Mouse (Mus musculus) thymus, postnatal 4 days (tissue): Measurements from ENCODE around the gene Fbxo8.

ENCODE experiments used
- DNase-seq: peaks from one replicate; pipeline ENCODE4 v3.0.0; 2021

Fbxo8 gene

DNA sequence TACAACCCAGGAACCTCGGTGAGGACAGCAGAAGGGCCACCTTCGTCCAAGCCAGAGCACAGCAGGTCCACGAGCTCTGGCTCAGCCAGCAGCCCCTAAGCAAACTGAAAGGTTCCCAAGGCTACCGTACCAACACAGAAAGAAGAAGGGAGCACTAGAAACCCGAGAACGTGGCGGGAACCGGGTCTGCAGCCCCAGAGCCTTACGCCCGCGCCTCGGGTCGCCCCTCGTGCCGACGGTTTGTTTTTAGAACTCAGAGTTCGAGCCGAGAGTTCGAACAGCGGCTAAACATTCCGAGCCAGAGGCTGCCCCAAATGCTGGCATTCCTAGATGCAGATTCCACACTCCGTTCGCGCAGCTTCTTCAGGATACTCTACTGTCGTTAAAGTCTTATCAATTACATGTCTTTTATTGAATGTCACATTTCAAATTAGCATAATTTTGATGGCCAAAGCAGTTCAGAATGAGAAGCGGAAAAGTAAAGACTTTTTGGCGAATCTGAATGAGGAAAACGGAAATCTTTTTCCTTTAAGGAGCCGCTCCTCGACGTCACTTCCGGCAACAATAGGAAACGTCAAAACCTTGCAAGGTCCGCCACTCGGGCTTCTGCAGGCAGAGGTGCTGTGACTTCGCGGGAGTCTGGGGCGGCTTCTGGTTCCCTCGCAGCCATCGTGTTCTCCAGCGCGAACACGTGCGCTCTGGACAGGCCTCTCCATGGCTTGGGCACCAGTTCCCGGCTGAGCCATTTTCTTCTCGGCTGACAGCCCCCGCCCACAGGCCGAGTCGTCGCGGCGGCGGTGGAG lies at the start of gene Fbxo8, which contains the start of gene Cep44:
Gene Fbxo8, plus strand, starts transcription at position 533 of the 803 bp plus-strand sequence.
Gene Cep44, minus strand, starts transcription at position 490 of the 803 bp plus-strand sequence.
- peak; percentile 85 for DNase-seq

DNA sequence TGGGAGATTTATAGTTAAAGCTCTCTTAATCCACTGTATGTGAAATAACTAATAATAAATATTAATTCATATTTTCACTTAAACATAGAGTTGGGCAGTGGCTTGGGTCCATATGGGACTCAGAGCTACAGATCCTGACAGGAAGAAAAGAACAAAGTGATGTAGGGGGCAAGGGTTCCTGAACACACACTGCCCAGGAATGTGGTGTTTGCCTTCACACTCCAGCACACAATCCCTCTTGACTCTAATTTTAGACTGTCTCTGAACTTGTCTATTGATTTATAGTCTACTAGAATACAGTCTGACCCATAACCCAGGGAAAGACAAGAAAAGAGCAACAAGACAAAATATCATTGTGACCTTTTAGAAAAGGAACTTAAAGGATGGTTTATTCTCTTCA lies 49.0 kb upstream of the Fbxo8 start:
- no peak for DNase-seq

DNA sequence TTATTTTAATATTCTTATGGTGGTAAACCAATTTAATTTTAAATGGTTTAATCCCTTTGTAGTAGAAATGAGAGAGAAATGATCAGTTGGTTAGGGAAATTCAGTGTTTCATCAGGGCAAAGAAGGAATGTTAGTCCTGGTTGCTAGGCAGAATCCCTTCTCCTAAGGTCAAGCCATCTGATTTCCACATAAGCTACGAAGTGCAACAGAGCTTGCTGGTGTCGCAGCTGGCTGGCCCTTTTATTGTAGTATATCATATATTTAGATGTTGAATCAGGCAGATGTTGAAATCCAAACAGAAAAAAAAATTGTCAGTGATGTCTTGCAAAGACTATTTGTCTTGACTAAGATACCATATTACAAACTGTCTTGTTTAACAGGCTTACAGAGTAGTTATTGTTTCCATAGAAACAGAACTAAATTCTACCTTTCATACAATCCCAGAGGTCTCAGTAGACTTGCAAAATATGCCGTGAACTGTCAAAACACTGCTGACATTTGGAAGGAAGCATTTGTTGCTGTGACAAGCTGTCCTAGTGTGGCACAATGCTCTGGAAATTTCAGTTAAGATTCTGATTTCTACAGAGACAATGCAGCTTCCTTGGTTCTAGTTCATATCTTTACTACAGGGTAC lies 42.5 kb upstream of the Fbxo8 start:
- no peak for DNase-seq

DNA sequence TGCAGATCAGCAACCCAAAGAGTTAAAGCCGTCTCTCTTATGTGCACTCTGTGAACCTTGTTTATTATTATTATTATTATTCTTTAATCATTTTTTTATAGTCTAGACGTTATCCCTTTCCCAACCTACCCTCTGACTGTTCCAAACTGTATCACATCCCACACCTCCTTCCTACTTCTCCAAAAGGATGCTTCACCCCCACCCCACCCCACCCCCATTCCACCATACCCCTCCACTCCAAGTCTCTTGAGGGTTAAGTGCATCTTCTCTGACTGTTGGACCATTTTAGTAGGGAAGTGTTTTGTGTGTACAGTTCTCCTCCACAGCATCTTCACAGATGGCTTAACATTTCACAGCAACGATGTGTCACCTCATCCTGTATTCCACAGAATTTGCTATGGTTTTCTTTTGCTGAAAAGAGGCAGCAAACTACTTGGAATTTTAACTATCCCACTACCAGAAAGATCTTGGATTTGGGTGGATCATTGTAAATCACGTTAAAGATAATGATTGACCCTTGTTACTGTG lies 41.9 kb upstream of the Fbxo8 start:
- DNase-seq, result no peak

DNA sequence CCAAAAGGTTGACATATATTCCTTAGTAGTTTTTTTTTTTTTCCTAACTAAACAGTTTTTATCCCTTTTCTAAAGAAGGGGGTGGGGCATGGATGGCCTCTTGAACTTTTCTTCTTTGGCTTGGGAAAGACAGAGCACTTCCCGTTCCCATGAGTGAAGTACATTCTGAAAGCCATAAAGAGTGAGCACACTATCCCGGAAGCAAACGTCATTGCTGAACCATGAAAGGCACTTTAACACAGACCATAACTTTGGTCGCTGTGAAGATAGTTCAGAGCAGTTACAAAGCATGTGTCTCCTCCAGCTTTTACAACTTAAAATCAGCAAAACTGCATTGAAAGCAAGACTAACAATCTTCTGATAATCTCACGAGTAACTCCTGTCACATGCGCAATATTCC lies 32.0 kb upstream of the Fbxo8 start:
- no peak for DNase-seq

DNA sequence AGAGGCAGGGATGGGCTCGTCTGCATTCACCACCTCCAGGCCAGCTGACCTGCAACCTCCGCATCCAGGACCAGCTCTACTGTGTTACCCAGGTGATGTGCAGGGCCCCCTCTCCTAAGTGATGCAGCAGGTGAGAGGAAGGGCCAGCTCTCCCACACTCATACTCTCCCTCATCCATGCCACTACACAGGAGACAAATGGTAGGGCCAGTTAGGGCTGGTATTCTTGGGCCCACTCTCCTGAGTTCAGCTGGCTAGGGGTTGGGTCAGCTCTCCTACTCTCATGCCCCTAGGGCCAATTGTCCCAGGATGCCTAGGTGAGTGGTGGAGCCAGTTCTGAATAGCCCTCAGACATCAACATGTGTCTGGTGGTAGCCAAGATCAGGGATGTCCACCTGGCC lies 30.6 kb upstream of the Fbxo8 start:
- no peak for DNase-seq

DNA sequence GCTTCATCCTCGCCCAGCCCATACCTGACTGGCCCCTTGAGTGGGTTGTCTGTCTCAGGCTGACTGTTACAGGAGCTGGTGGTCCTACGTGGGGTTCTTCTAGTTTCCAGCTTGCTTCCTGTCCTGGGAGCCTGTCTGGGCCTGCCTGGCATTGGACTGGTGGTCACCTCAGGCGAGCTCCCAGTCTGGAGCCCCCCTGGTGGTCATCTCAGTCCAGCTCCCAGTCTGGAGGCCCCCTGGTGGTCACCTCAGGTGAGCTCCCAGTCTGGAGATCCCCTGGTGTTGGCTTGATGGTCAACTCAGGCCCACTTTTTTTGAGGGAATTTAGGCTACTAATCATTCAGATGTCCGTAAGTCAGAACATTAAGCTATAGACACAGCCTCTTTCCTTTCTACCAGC lies 29.8 kb upstream of the Fbxo8 start:
- DNase-seq, result no peak

DNA sequence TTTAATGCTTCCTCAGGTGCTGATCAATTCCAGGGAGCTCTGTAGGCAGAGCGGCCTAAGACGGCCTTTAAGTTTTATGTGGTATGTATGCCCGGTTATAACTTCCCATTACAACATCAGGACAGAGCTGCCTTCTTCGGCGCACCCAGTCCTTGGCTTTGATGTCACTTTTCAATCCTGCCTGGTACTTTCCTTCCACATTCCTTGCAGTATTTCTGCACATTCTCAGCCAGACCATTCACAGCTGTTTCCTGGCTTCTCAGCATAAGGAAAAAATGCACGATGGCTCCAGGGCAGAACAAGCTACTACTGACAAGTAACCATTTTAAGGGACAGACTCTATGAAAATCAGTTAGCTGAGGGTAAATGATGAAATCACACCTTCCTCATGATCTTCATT lies 22.0 kb upstream of the Fbxo8 start:
- DNase-seq, result no peak

DNA sequence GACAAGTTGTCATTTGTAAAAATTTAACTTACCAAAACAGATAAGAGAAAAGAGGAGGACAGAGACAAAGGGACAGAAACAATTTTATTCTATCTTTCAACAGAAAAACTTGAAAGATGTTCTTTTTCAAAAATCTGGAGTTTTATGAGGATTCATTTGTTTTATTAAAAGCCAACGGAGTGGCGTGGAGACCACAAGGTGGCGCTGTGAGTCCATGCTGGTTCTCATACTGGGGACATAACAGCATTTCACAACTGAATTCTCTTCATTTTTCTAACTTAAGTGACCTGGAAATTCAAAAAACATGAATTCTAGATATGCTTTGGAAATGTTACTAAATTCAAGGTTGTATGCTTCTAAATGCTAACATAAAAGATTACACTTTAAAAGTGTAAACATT lies 20.5 kb upstream of the Fbxo8 start:
- DNase-seq, result peak; percentile 83

DNA sequence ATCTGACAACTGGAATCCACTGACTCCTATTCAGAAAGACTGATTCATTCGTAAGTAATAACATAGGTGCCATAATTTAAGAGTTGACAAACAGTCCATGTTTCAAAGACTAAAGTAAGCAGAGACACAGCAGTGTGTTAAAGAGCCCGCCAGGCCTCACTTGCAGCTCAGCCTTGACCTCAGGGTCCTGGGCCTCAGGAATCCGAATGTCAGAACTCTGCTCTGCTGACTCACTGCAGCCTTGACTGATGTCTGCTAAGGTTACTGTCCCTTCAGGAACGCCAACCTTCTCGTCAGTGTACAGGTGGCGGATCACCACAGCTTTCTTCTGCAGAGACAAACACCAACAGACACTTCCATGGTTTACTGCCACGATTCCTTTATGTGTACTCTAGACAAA lies 10.2 kb upstream of the Fbxo8 start:
- no peak for DNase-seq

DNA sequence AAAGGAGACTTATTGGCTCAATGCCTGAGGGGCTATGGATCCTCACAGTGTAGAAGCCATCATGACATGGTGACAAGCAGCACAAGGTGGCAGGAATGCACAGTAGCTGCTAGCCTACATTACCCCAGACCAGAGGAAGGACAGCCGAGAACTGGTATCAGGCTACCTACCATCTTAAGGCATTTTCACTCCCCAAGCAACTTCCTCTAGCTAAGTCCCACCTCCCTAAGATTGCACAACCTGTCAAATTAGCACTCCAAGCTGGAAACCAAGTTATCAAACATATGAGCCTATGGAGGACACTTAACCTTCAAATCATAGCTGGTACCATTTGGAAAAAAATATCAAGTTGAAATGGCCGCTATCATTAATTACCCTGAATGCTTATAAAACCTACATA lies 3.0 kb upstream of the Fbxo8 start:
- DNase-seq, result no peak

DNA sequence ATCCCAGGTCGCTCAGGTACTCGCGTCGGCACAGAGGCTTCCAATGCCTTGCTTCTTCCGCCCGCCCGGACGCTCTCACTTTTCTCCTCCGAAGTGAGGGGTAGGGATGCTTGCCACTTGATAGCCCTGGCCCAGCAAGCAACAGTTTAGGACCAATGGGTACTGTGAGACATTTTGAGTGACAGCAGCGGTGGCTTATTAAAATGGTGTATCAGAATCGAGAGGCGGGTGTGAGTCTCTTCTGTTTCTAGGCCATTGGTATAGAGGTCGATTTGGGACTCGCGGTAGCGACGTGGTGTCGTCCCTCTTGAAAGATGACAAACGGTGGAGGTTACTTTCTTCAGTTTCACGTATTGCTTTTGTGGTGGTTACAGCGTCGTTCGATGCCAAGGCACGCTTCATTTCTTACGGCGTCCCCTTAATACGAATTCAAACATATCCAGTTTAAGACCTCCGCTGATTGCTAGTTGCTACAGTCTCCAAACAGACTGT lies 517 bp downstream of the Fbxo8 start:
- DNase-seq, result peak; percentile 81

DNA sequence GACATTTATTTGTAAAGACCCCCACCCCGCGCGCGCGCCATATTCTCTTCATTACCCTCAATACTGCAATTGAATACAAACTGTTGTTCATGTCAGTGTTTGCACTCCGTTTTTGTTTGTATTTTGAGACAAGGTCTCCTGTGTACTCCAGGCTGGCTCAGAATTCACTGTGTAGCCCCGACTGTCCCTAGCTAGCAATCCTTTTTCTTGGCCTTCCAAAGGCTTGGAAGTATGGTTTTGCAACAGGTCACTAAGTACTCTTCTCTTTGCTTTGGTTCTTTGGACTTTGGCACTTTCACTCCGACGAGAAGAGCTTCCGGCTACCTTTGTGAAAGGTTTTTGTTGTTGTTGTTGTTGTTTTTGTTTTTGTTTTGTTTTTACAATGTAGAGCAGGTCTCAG lies 1.2 kb downstream of the Fbxo8 start:
- peak; percentile 36 for DNase-seq

DNA sequence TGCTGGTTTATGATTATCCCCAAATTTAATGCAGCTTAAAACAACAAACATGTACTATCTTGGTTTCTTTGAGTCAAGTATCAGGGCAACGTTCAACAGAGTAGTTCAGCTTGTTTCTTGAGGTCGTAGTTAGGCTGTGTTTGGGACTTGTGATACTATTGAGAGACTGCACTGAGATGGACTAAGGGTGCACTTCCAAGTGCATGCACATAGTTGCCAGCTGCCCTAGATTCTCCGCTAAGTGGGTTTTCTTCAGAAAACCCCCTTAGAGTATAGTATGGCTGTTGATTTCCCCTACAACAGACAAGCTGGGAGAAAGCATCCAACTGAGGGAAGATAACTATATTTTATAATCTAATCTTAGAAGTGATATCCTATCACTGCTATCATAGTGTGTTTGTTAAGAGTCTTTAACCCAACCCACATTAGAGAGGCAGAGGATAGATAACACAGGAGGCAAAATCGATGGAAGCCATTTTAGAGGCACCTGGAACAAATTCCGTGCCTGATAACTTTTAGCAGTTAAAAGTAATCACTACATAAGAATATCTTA lies 1.7 kb downstream of the Fbxo8 start:
- DNase-seq, result no peak

DNA sequence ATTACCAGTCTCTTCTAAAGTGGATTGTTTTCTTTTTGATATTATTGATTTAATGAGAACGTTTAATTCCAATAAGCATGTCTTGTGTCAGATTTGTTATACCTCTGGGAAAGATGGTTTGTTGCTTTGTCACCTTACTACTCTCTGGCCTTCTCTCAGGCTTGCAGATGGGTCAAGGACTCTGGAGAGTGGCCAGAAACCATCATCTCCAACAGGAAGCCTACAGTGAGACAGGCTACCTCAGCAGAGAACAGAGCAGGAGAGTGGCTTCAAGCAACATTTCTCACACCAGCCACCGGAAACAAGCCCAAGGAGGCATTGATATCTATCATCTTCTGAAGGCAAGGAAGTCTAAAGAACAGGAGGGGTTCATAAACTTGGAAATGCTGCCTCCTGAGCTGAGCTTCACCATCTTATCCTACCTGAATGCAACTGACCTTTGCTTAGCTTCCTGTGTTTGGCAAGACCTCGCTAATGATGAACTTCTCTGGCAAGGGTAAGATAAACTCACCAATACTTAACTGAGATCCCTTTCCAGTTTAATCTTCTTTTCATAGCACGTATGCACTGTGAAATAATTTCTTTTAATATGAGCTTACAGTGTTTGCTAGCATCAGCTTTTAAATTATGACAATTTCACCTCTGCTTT lies 13.6 kb downstream of the Fbxo8 start:
- no peak for DNase-seq

DNA sequence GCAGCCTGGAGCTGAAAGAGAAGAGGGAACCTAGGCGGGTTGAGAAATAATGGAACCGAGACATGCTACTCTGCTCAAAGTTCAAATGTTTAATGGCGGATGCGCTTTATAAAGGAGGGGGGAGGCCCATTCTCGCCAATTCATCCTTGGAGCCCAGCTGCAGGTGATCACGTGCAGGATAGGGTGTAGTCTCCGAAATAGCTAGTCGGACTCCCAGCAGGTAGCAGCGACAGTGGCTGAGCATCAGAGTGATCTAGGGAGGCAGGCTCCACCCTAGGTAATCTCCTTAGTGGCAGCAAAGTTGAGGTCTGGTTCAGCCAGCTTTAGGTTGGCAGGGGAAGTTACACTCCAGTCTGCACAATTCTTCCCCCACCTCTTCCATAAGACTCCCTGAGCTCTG lies 16.0 kb downstream of the Fbxo8 start:
- no peak for DNase-seq

DNA sequence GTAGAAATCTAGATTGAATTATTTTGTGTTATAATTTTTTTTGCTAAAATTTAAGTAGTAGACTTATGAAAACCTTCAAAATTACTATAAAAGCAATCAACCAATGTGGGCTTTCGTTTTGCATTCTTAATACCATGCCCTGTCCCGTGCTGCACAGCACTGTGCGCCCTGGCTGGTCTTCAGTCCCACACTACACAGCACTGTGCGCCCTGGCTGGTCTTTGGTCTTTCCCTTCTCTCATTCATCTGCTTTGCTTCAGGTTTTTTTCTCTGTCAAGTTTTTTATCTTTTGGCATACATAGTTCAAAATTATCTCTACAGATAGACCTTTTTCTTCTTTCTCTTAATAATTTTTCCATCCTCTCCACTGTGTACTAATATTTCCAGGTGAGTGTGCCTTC lies 30.0 kb downstream of the Fbxo8 start:
- peak; percentile 37 for DNase-seq

DNA sequence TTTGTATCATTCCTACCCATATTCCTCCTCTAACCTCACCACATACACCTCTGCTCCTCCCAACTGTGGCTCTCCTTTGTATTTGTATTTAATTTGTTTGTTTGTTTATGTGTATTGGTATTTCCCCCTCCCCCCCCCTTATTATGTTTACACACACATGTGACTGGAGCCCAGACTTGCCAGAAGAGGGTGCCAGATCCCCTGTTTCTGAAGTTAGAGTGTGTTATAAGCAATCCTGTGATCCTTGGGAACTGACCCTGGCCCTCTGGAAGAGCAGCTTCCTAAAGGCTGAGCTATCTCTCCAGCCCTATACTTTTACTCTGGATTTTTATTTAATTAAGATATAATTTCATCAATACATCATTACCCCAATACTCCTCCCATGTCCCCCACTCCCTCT lies 32.0 kb downstream of the Fbxo8 start:
- DNase-seq, result peak; percentile 57

DNA sequence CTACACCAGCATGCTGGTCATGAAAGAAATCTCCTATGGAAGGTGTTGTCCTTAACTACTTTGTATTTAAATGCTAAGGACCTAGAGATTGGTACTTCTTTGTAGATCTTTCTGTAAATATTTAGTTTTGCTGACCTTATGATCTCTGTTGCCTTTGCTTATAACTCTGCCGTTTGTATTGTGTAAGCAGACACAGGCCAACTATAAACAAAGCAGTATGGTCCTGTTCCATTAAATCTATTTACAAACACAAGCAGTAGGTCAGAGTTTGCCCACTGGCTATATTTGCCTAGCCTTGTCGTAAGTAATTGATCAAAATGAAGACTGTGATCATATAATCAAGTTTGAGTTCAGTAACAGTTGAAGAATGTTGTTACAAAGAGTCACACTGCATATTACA lies 38.1 kb downstream of the Fbxo8 start:
- DNase-seq, result no peak

DNA sequence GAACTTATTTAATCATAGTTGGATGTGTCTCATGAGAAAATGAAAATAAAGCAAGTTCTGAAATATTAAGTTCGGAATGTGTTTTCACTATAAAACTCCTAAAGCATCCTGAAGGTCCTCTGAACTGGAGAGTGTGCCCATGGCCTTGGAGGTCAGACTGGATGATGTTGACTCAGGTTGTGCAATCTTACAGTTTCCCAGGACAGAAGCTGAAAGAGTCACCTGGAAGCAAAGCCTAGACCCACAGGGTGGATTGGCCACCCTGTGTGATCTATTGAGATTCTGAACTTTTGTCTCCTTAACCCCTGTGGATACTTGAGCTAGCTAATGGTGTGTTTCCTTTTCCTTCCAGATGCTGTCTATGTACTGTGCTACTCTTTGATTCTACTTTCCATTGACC lies 40.2 kb downstream of the Fbxo8 start:
- DNase-seq, result no peak

DNA sequence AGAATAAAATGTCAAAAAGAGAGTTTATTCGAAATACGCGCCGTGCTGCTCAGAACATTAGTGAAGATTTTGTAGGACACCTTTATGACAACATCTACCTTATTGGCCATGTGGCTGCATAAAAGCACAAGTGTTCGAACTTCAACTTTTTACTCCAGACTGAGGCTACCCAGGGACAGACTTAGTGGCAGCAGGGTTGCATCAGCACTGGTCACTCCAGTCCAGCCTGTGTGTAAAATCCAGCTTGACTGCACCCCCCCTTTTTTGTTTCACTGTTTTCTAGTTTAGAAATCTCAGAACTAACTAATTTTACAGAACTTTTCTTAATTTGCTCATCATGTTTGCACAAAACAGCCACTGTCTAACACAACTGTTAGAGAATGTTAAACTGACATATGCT lies 40.6 kb downstream of the Fbxo8 start:
- no peak for DNase-seq

DNA sequence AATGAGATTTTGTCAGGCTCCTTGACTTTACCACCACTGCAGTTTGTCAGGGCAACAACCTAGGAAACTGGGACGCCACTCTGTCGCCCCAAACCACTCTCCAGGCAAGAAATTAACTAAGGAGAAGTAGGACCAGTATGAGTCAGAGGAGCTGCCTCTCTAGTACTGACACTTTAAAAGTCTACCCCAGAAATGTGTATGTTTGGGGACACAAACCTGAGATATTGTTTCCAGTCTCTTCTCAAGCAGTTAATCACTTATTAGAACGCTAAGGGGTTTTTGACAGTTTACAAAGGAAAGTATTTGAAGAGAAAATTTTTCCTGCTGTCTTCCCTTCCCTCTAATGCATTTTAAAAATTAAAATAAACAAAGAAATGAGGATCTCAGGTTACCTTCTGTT lies 55.6 kb downstream of the Fbxo8 start:
- no peak for DNase-seq

DNA sequence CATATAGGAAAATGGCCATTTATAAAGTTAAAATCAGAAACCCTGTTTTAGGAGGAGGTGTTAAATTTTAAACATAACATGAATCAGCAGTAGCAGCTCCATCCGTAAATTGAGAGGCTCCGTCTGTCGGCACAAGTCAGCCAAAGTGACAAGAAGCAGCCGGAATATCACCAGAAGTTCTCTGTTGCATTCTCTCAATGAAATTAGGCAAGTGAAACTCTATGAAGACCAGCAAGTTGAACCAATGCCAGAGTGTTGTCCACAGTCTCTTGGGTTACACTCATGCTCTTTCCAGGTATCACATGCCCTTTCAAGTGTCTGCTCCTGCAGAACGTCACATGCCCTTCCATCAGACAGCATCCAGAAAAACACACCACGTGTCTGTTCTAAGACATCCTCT lies 60.8 kb downstream of the Fbxo8 start:
- DNase-seq, result no peak
